Mouse (Mus musculus) heart, adult 2 months (tissue): ENCODE data around the gene Grb14. TPM values are rescaled to one million over a fixed set of nuclear protein-coding genes. Genes with fewer than 3 reads are reported as not detected.

Source experiments
- DNase-seq, 2 experiments: peaks; one replicate each; pipeline ENCODE4 v3.0.0; 2021
- H3K27ac ChIP-seq: fragments of 200-600 bp; 2 replicates; pipeline ENCODE4 v1.8.1; 2022
- H3K27me3 ChIP-seq: fragments of 200-500 bp; 2 replicates; pipeline ENCODE4 v1.6.1; 2012; ENCODE audit warnings: mild to moderate bottlenecking, low read length, inconsistent platforms, mixed read lengths; ENCODE audit not compliant: control insufficient read depth, insufficient read depth
- H3K36me3 ChIP-seq: fragments of 200-500 bp; 2 replicates; pipeline ENCODE4 v1.6.1; 2012; ENCODE audit warnings: low read length, inconsistent platforms; ENCODE audit not compliant: control insufficient read depth, insufficient read depth
- H3K4me1 ChIP-seq: fragments of 200-500 bp; 2 replicates; pipeline ENCODE4 v1.6.1; 2011; ENCODE audit warnings: low read length; ENCODE audit not compliant: control insufficient read depth, insufficient read depth
- H3K4me3 ChIP-seq: fragments of 200-600 bp; 2 replicates; pipeline ENCODE4 v1.8.1; 2022
- H3K79me2 ChIP-seq: fragments of 200-500 bp; replicated peaks from 2 replicates; pipeline ENCODE4 v1.6.1; 2012; ENCODE audit warnings: mild to moderate bottlenecking, inconsistent platforms, low read length, moderate library complexity, mixed read lengths; ENCODE audit not compliant: control insufficient read depth, insufficient read depth
- H3K9ac ChIP-seq: fragments of 200-500 bp; 2 replicates; pipeline ENCODE4 v1.6.1; 2012; ENCODE audit warnings: low read depth, mild to moderate bottlenecking, control low read depth, inconsistent platforms, low read length, mixed read lengths
- CTCF ChIP-seq: fragments of 200-600 bp; IDR thresholded peaks from 2 replicates; pipeline ENCODE4 v1.8.1; 2022; ENCODE audit warnings: antibody characterized with exemption, mild to moderate bottlenecking, moderate library complexity
- EP300 ChIP-seq: fragments of 200-500 bp; IDR thresholded peaks from 2 replicates; pipeline ENCODE4 v1.6.1; 2011; ENCODE audit warnings: low read depth, low read length, control low read depth; ENCODE audit not compliant: insufficient read depth
- POLR2A ChIP-seq: fragments of 200-500 bp; IDR thresholded peaks from 2 replicates; pipeline ENCODE4 v1.6.1; 2011; ENCODE audit warnings: mild to moderate bottlenecking, low read depth, low read length, control low read depth; ENCODE audit not compliant: insufficient read depth
- WGBS: fragments of 180-500 bp; shearing (Covaris S2); methylation state at CpG from one replicate; pipeline ENCODE4 v1.1.7; 2018; 5-methylcytosine and 5-hydroxymethylcytosine counted together
- intact Hi-C: fragments of 180-260 bp; cut with DNase I; formaldehyde crosslinking; loops from one replicate; pipeline ENCODE4 v1.15.1; 2025
- long read RNA-seq: library from polyadenylated mRNA; stranded (forward); transcript quantifications from one replicate; pipeline ENCODE4 v2.0.0, GENCODE M21; 2021
- polyA plus RNA-seq: library from polyadenylated mRNA; depleted of rRNA; stranded (reverse); fragments of >200 nt; gene quantifications from 2 replicates; pipeline ENCODE4 v1.2.3, GENCODE M21; 2012; rRNA removed
- total RNA-seq, 2 experiments: library from RNA; stranded (reverse); gene quantifications; 2 replicates each; pipeline ENCODE4 v1.2.3; 2021

Gene Grb14
- 100 to 1,000 TPM; 191 to 208 TPM for total RNA-seq
- polyA plus RNA-seq, result 71.1 and 91.0 TPM in 2 replicates
- long read RNA-seq, transcript Grb14-201 (14 exons, 1,986 nt), result major isoform, 185 of 253 reads
- long read RNA-seq, partial matches to known transcripts, result 10 of 253 reads
- long read RNA-seq, other reads (novel, unspliced or antisense), result 57 of 253 reads

DNA sequence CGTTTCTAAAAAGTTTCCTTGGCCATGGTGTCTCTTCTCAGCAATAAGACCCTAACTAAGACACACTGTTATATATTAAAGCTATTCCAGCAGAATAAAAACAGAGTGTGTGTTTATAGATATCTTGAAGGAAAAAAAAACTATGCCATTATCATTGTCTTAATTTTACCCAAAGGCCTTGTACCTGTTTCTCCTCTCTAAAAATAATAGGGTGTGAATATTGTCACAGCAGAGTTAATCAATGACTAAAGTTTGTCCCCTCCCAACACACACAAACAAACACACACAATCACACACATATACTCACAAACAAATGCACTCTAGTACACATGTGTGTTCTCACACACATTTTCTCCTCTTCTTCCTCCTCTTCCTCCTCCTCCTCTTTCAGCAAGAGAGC is at the start of gene Grb14:
Gene Grb14 (minus strand): TSS at position 101 of the 400 bp plus-strand sequence.
- Histone ChIP-seq H3K27me3 (no peaks in the 10 kb centered on the region), H3K36me3 (no peaks in the 10 kb centered on the region; the same call in 1 of the 2 replicates), H3K4me1 (no peaks in the 10 kb centered on the region; the same call in 1 of the 2 replicates), H3K79me2 (no peaks in the 10 kb centered on the region), H3K27ac (no peak within 1 kb of the TSS), H3K4me3 (no peak within 1 kb of the TSS), H3K9ac (no peak within 1 kb of the TSS)
- TF ChIP-seq CTCF (no peak), EP300 (no peak), POLR2A (no peak)
- 95% methylated on average over 1 of the region's 1 CpGs for WGBS
- intact Hi-C loops, result loop anchor here (5.0 to 10.0 kb wide), 2 partner anchors 220 to 312 kb away; no protein-coding TSS in a partner anchor
- no peak for DNase-seq

DNA sequence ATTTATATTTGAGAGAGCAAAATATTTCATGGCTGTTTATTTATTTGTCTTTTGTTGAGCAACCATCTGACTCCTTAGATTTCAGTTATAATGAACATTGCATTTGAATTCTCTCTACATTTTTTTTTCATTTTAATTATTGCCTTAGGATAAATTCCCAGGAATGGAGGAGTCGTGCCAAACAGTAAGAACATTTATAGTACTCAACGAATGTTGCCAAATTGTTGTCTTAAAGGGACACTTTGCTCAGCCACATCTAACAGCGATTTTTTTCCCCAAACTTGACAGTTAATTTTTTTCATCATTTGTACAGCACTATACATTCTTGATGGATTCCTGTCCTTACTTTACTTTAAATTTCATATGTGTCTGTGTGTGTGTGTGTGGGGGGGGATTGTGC is 47.4 kb upstream of the Grb14 start:
- no peaks in the 10 kb centered on the region for H3K36me3 ChIP-seq
- no peak overlapping the region for H3K9ac ChIP-seq
- H3K79me2 ChIP-seq, result no peaks in the 10 kb centered on the region
- TF ChIP-seq EP300, result no peak
- TF ChIP-seq POLR2A, result no peak
- TF ChIP-seq CTCF, result no peak
- WGBS, result 37% methylated on average over 3 of the region's 3 CpGs
- no peak overlapping the region for H3K4me3 ChIP-seq
- no peaks in the 10 kb centered on the region for H3K27me3 ChIP-seq
- H3K4me1 ChIP-seq, result no peaks in the 10 kb centered on the region; the same call in 1 of the 2 replicates
- intact Hi-C loops, result no loop called here
- no peak for DNase-seq
- peak overlapping the region; percentile 33; the same call in 1 of the 2 replicates for H3K27ac ChIP-seq

DNA sequence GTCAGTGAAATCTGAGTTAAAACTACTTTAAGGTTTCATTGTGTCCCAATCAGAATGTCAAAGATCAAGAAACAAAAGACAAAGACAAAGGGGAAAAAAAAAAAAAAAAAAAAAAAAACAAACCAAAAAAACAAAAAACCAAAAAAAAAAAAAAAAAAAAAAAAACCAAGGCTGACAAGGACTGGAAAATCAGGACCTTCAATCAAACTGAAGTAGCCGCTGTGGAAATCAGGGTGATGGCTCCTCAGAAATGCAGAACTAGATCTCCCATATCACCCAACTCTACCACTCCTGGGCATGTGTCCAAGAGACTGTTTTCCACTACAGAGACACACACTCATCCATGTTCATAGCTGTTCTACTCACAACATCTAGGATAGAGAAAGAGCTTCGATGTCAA is 29.0 kb upstream of the Grb14 start:
- Histone ChIP-seq H3K4me1 (no peaks in the 10 kb centered on the region), H3K27me3 (no peaks in the 10 kb centered on the region), H3K79me2 (no peaks in the 10 kb centered on the region), H3K4me3 (no peak overlapping the region), H3K36me3 (no peaks in the 10 kb centered on the region), H3K9ac (no peak overlapping the region), H3K27ac (no peak overlapping the region)
- TF ChIP-seq POLR2A (no peak), EP300 (no peak), CTCF (no peak)
- intact Hi-C loops, result no loop called here
- DNase-seq, result no peak
- 69% methylated on average over 2 of the region's 2 CpGs for WGBS

GRCm38 (mm10) chr2:65052191-65053012 is 27.6 kb upstream of the Grb14 start:
- no peak for DNase-seq
- Histone ChIP-seq H3K9ac (no peak overlapping the region), H3K36me3 (no peaks in the 10 kb centered on the region), H3K27me3 (no peaks in the 10 kb centered on the region), H3K4me3 (no peak overlapping the region), H3K27ac (no peak overlapping the region), H3K79me2 (no peaks in the 10 kb centered on the region), H3K4me1 (no peaks in the 10 kb centered on the region)
- WGBS, result 90% methylated on average over 6 of the region's 6 CpGs
- TF ChIP-seq CTCF (no peak), EP300 (no peak), POLR2A (no peak)
- intact Hi-C loops, result no loop called here

DNA sequence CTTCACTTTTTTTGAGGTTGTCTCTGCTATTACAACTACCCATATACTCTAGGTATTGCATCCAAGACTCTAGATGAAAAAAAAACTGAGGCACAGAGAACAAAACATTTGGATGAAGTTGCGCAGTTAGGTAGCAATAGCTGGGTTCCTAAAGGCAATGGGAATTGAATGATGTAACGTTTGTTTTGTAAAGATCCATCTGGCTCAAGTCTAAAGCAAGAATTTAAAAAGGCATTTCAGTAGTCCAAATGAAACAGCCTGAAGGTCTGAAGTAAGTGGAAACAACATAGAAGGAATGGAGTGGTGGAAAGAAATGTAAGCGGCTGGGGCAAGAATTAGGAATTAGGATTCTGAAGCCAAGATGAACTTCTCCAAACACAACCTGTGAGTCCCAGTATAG is 26.0 kb upstream of the Grb14 start:
- DNase-seq, result no peak
- 93% methylated on average over 3 of the region's 3 CpGs for WGBS

More for the DNA sequence above, 26.0 kb upstream of the Grb14 start:
- H3K4me1 ChIP-seq, result no peaks in the 10 kb centered on the region
- H3K4me3 ChIP-seq, result no peak overlapping the region
- TF ChIP-seq EP300, result no peak
- TF ChIP-seq CTCF, result no peak
- TF ChIP-seq POLR2A, result no peak
- H3K9ac ChIP-seq, result no peak overlapping the region
- H3K27ac ChIP-seq, result no peak overlapping the region
- no peaks in the 10 kb centered on the region for H3K79me2 ChIP-seq
- no peaks in the 10 kb centered on the region for H3K27me3 ChIP-seq
- no peaks in the 10 kb centered on the region for H3K36me3 ChIP-seq
- intact Hi-C loops, result no loop called here
